Mouse (Mus musculus): ENCODE data around the gene Plscr3. TPM values are rescaled to one million over a fixed set of nuclear protein-coding genes. Genes with fewer than 3 reads are reported as not detected.

Plscr3 gene
- total and polyA plus RNA-seq, 2 experiments from 2014 or later, result 26.3 to 32.2 TPM

GRCm38 (mm10) chr11:69886907-69887635 lies 40.9 kb downstream of the Plscr3 start:
- 76% methylated on average over 8 of the region's 8 CpGs for WGBS
- Histone ChIP-seq H3K27me3 (ENCODE audit: insufficient read depth, low read length) (no peaks in the 10 kb centered on the region), H3K9ac (replicated peaks; ENCODE audit: low read length) (no peak overlapping the region), H3K27ac (no peak overlapping the region), H3K4me2 (ENCODE audit: low read depth, low read length) (no peak overlapping the region), H3K4me3 (ENCODE audit: low read length) (no peak overlapping the region), H3K9me3 (ENCODE audit: low read length) (no peaks in the 10 kb centered on the region), H3K4me1 (ENCODE audit: insufficient read depth, low read length) (no peaks in the 10 kb centered on the region), H3K36me3 (ENCODE audit: insufficient read depth, low read length) (no peaks in the 10 kb centered on the region)
- peak; percentile 42 for TF ChIP-seq CTCF (IDR thresholded peaks at IDR 0.05; ENCODE audit: low read depth)
- no peak for DNase-seq (ENCODE audit: low spot score)
- no peak for ATAC-seq

- DNase-seq (ENCODE audit: low spot score), result peak; percentile 48
- TF ChIP-seq CTCF (IDR thresholded peaks at IDR 0.05; ENCODE audit: low read depth), result no peak
- Histone ChIP-seq H3K4me1 (ENCODE audit: insufficient read depth, low read length) (no peaks in the 10 kb centered on the region), H3K9ac (replicated peaks; ENCODE audit: low read length) (no peak overlapping the region), H3K27ac (no peak overlapping the region), H3K27me3 (ENCODE audit: insufficient read depth, low read length) (no peaks in the 10 kb centered on the region), H3K36me3 (ENCODE audit: insufficient read depth, low read length) (no peaks in the 10 kb centered on the region), H3K4me3 (ENCODE audit: low read length) (no peak overlapping the region), H3K9me3 (ENCODE audit: low read length) (no peaks in the 10 kb centered on the region), H3K4me2 (ENCODE audit: low read depth, low read length) (no peak overlapping the region)
- 52% methylated on average over 4 of the region's 4 CpGs for WGBS
- 0 out of 2 replicates have a peak, but pooled peaks have one; percentile 15 for ATAC-seq
These were observed 45.3 kb downstream of the Plscr3 start for GRCm38 (mm10) chr11:69891482-69891881.

GRCm38 (mm10) chr11:69894671-69895070 lies 48.5 kb downstream of the Plscr3 start:
- Histone ChIP-seq H3K27me3 (ENCODE audit: insufficient read depth, low read length) (no peaks in the 10 kb centered on the region), H3K4me3 (ENCODE audit: low read length) (no peak overlapping the region), H3K36me3 (ENCODE audit: insufficient read depth, low read length) (no peaks in the 10 kb centered on the region), H3K27ac (no peak overlapping the region), H3K4me2 (ENCODE audit: low read depth, low read length) (no peak overlapping the region), H3K9ac (replicated peaks; ENCODE audit: low read length) (no peak overlapping the region), H3K4me1 (ENCODE audit: insufficient read depth, low read length) (peaks cover 9% of the 10 kb centered on the region), H3K9me3 (ENCODE audit: low read length) (no peaks in the 10 kb centered on the region)
- no peak for DNase-seq (ENCODE audit: low spot score)
- ATAC-seq, result no peak
- 90% methylated on average over 5 of the region's 5 CpGs for WGBS
- no peak for TF ChIP-seq CTCF (IDR thresholded peaks at IDR 0.05; ENCODE audit: low read depth)

GRCm38 (mm10) chr11:69895291-69895690 lies 49.1 kb downstream of the Plscr3 start, which contains the start of gene Acap1:
Acap1 (minus strand) TSS chr11:69895539.
- no peak within 1 kb of the TSS for H3K9ac ChIP-seq (replicated peaks; ENCODE audit: low read length)
- ATAC-seq (no peak), DNase-seq (ENCODE audit: low spot score) (no peak)
- peaks cover 11% of the 10 kb centered on the region for H3K4me1 ChIP-seq (ENCODE audit: insufficient read depth, low read length)
- no peaks in the 10 kb centered on the region for H3K9me3 ChIP-seq (ENCODE audit: low read length)
- no peak within 1 kb of the TSS for H3K4me2 ChIP-seq (ENCODE audit: low read depth, low read length)
- H3K27ac ChIP-seq, result no peak within 1 kb of the TSS
- H3K36me3 ChIP-seq (ENCODE audit: insufficient read depth, low read length), result no peaks in the 10 kb centered on the region
- 75% methylated on average over 4 of the region's 4 CpGs for WGBS
- no peaks in the 10 kb centered on the region for H3K27me3 ChIP-seq (ENCODE audit: insufficient read depth, low read length)
- H3K4me3 ChIP-seq (ENCODE audit: low read length), result no peak within 1 kb of the TSS
- TF ChIP-seq CTCF (IDR thresholded peaks at IDR 0.05; ENCODE audit: low read depth), result no peak

- WGBS, result 26% methylated on average over 4 of the region's 4 CpGs
- H3K36me3 ChIP-seq (ENCODE audit: insufficient read depth, low read length), result peaks cover 11% of the 10 kb centered on the region
- H3K4me2 ChIP-seq (ENCODE audit: low read depth, low read length), result peak overlapping the region; percentile 98
- TF ChIP-seq CTCF (IDR thresholded peaks at IDR 0.05; ENCODE audit: low read depth), result no peak
- DNase-seq (ENCODE audit: low spot score) (peak; percentile 24), ATAC-seq (no peak)
- H3K4me3 ChIP-seq (ENCODE audit: low read length), result peak overlapping the region; percentile 63
- no peaks in the 10 kb centered on the region for H3K9me3 ChIP-seq (ENCODE audit: low read length)
- peaks cover 17% of the 10 kb centered on the region for H3K4me1 ChIP-seq (ENCODE audit: insufficient read depth, low read length)
- H3K27ac ChIP-seq, result 0 out of 2 replicates have a peak overlapping the region, but pooled peaks have one; percentile 15
- H3K9ac ChIP-seq (replicated peaks; ENCODE audit: low read length), result peak overlapping the region; percentile 72; the same call in 1 of the 2 replicates
- no peaks in the 10 kb centered on the region for H3K27me3 ChIP-seq (ENCODE audit: insufficient read depth, low read length)
These were observed 53.7 kb downstream of the Plscr3 start for GRCm38 (mm10) chr11:69899870-69900269.

- Histone ChIP-seq H3K9ac (replicated peaks; ENCODE audit: low read length) (peak within 1 kb of the TSS; percentile 72), H3K9me3 (ENCODE audit: low read length) (no peaks in the 10 kb centered on the region), H3K27ac (peak within 1 kb of the TSS; percentile 91), H3K27me3 (ENCODE audit: insufficient read depth, low read length) (no peaks in the 10 kb centered on the region), H3K4me2 (ENCODE audit: low read depth, low read length) (peak within 1 kb of the TSS; percentile 98), H3K36me3 (ENCODE audit: insufficient read depth, low read length) (peaks cover 18% of the 10 kb centered on the region), H3K4me3 (ENCODE audit: low read length) (peak within 1 kb of the TSS; percentile 63), H3K4me1 (ENCODE audit: insufficient read depth, low read length) (peaks cover 17% of the 10 kb centered on the region)
- ATAC-seq (peak; percentile 92), DNase-seq (ENCODE audit: low spot score) (peak; percentile 95)
- under 1% methylated on average over 38 of the region's 38 CpGs for WGBS
- no peak for TF ChIP-seq CTCF (IDR thresholded peaks at IDR 0.05; ENCODE audit: low read depth)
These were observed 54.6 kb downstream of the Plscr3 start, which contains the start of the genes 2810408A11Rik and Neurl4 for GRCm38 (mm10) chr11:69900471-69901405. 2810408A11Rik (minus strand) TSS chr11:69900987. Neurl4 (plus strand) TSS chr11:69901072.

All from hindbrain, postnatal 0 days (tissue).